Mouse (Mus musculus) hindbrain, embryonic 16.5 days (tissue): ENCODE results near the gene Cst8. TPM values are rescaled to one million over a fixed set of nuclear protein-coding genes. Genes with fewer than 3 reads are reported as not detected.

ENCODE experiments used
- ATAC-seq: fragments of 200-750 bp; cut with Nextera tagmentation; 2 replicates; pipeline ENCODE4 v1.8.0; 2017; ENCODE audit warnings: moderate TSS enrichment, moderate library complexity
- H3K27ac ChIP-seq: fragments of 300-500 bp; sonication (generic); 2 replicates; pipeline ENCODE4 v1.5.1; 2014; ENCODE audit warnings: low read depth, mild to moderate bottlenecking, control low read depth, low read length, moderate library complexity
- H3K27me3 ChIP-seq: fragments of 300-500 bp; sonication (generic); replicated peaks from 2 replicates; pipeline ENCODE4 v1.6.1; 2014; ENCODE audit warnings: low read length; ENCODE audit not compliant: control insufficient read depth, insufficient read depth
- H3K36me3 ChIP-seq: fragments of 300-500 bp; sonication (generic); 2 replicates; pipeline ENCODE4 v1.6.1; 2014; ENCODE audit warnings: mild to moderate bottlenecking, low read length, moderate library complexity, mixed read lengths; ENCODE audit not compliant: control insufficient read depth, insufficient read depth
- H3K4me1 ChIP-seq: fragments of 300-500 bp; sonication (generic); 2 replicates; pipeline ENCODE4 v1.6.1; 2014; ENCODE audit warnings: low read depth, low read length; ENCODE audit not compliant: control insufficient read depth, insufficient read depth
- H3K4me2 ChIP-seq: fragments of 300-500 bp; sonication (generic); 2 replicates; pipeline ENCODE4 v1.6.1; 2014; ENCODE audit warnings: mild to moderate bottlenecking, low read length, control low read depth, moderate library complexity
- H3K4me3 ChIP-seq: fragments of 300-500 bp; sonication (generic); 2 replicates; pipeline ENCODE4 v1.5.1; 2014; ENCODE audit warnings: mild to moderate bottlenecking, low read length, control low read depth, moderate library complexity
- H3K9ac ChIP-seq: fragments of 300-500 bp; sonication (generic); 2 replicates; pipeline ENCODE4 v1.6.1; 2014; ENCODE audit warnings: low read depth, mild to moderate bottlenecking, control low read depth, low read length, moderate library complexity
- H3K9me3 ChIP-seq: fragments of 300-500 bp; sonication (generic); 2 replicates; pipeline ENCODE4 v1.6.1; 2014; ENCODE audit warnings: mild to moderate bottlenecking, low read length, moderate library complexity; ENCODE audit not compliant: control insufficient read depth
- WGBS: fragments of 180-500 bp; shearing (Covaris S2); extraction: QIAGEN DNeasy Blood & Tissue Kit; methylation state at CpG from one replicate; pipeline ENCODE4 v1.1.7; 2014; 5-methylcytosine and 5-hydroxymethylcytosine counted together
- polyA plus RNA-seq: library from polyadenylated mRNA; unstranded; fragments of >200 nt; fragmentation: Nextera tagmentation; extraction: Ambion mirVana; gene quantifications from 2 replicates; pipeline ENCODE4 v1.2.1, GENCODE M21; 2015

Cst8 gene
- polyA plus RNA-seq, 1 experiment from 2014 or later: not detected

- Histone ChIP-seq H3K4me3 (no peak overlapping the region), H3K27ac (no peak overlapping the region), H3K9ac (no peak overlapping the region), H3K9me3 (no peaks in the 10 kb centered on the region), H3K27me3 (no peaks in the 10 kb centered on the region), H3K4me2 (no peak overlapping the region), H3K36me3 (no peaks in the 10 kb centered on the region), H3K4me1 (no peaks in the 10 kb centered on the region)
- no peak for ATAC-seq
- 74% methylated on average over 3 of the region's 3 CpGs for WGBS
These were observed 2.9 kb downstream of the Cst8 start for GRCm38 (mm10) chr2:148801491-148801921.

- WGBS: 78% methylated on average over 6 of the region's 6 CpGs
These were observed 8.1 kb downstream of the Cst8 start for GRCm38 (mm10) chr2:148806696-148807095.

DNA sequence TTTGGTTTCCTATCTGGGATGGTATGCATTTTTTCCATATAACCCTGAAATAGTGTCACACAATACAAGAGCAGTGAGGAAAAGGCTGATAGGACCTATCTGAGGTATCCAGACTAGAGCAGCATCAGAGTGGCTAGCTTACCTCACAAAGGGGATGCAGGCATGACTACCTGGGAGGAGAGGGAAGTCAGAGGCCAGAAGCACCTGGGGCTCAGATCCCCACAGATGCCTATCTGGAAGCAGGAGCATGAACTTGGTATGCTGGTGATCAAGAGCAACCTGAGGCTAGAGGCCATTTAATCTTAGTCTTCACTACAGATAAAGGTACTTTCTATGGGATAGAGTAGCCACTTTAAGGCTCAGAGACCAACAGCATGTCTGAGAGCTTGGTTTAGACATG lies 21.3 kb downstream of the Cst8 start, which contains the start of gene Cst13:
Gene Cst13 (plus strand): TSS at position 173 of the 400 bp plus-strand sequence.
- Histone ChIP-seq H3K36me3 (no peaks in the 10 kb centered on the region), H3K9me3 (no peaks in the 10 kb centered on the region), H3K27ac (no peak within 1 kb of the TSS), H3K4me1 (no peaks in the 10 kb centered on the region), H3K4me2 (no peak within 1 kb of the TSS), H3K9ac (no peak within 1 kb of the TSS), H3K27me3 (no peaks in the 10 kb centered on the region), H3K4me3 (no peak within 1 kb of the TSS)
- no peak for ATAC-seq

More at GRCm38 (mm10) chr2:148806696-148807095, 8.1 kb downstream of the Cst8 start:
- no peaks in the 10 kb centered on the region for H3K9me3 ChIP-seq
- ATAC-seq: no peak
- no peak overlapping the region for H3K27ac ChIP-seq
- no peak overlapping the region for H3K9ac ChIP-seq
- no peaks in the 10 kb centered on the region for H3K27me3 ChIP-seq
- H3K36me3 ChIP-seq: no peaks in the 10 kb centered on the region
- H3K4me1 ChIP-seq: no peaks in the 10 kb centered on the region
- no peak overlapping the region for H3K4me3 ChIP-seq
- no peak overlapping the region for H3K4me2 ChIP-seq

DNA sequence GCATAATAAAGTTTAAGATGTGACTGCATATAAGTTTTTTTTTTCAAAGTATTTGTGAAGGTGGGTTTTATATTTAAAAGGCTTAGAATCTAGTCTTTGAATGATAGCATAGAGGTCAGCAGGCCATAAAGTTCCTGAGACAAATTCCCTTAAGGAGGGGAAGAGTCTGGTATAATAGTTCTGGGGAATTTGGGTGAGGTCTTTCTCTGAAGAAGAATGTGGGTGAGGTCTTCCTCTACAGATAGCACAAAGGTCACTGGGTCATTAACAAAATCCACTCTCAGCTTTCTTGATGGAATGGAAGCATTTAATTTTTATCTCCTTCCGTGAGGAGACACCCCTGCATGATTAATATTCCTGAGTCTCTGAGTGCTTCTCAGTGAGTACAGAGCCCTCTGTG lies 27.4 kb downstream of the Cst8 start:
- no peak overlapping the region for H3K4me3 ChIP-seq
- no peak overlapping the region for H3K27ac ChIP-seq
- WGBS: 87% methylated on average over 1 of the region's 1 CpGs
- H3K4me1 ChIP-seq: no peaks in the 10 kb centered on the region
- no peak for ATAC-seq
- no peaks in the 10 kb centered on the region for H3K9me3 ChIP-seq
- no peak overlapping the region for H3K9ac ChIP-seq
- no peak overlapping the region for H3K4me2 ChIP-seq
- no peaks in the 10 kb centered on the region for H3K27me3 ChIP-seq
- H3K36me3 ChIP-seq: no peaks in the 10 kb centered on the region

DNA sequence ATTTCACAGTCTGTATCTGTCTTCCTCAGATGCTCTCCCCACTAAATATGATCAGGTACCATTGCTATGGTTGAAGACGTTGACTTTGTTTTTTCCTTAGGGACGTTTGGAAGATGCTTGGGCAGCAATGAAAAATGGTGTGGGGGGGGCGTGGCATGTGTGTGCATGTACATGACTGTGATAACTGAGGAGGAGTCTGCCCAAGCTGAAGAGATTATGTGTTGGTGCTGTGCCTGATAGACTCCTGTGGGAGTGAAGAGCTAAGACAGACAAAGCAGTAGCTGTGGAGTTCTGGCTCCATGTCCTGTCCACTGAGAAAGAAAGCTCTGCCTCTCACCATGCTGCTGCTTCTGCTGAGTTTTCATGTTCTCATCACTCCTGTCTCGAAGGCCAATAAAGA lies 36.3 kb downstream of the Cst8 start, which contains the start of gene Cst9:
Gene Cst9 (plus strand): TSS at position 236 of the 400 bp plus-strand sequence.
- H3K4me3 ChIP-seq: no peak within 1 kb of the TSS
- H3K27me3 ChIP-seq: no peaks in the 10 kb centered on the region
- H3K9ac ChIP-seq: no peak within 1 kb of the TSS
- H3K4me1 ChIP-seq: no peaks in the 10 kb centered on the region
- no peak for ATAC-seq
- H3K36me3 ChIP-seq: no peaks in the 10 kb centered on the region
- H3K27ac ChIP-seq: no peak within 1 kb of the TSS
- whole genome bisulfite sequencing: 71% methylated on average over 4 of the region's 4 CpGs
- H3K9me3 ChIP-seq: no peaks in the 10 kb centered on the region
- H3K4me2 ChIP-seq: no peak within 1 kb of the TSS

- 88% methylated on average over 5 of the region's 5 CpGs for WGBS
- Histone ChIP-seq H3K9me3 (no peaks in the 10 kb centered on the region), H3K27ac (no peak overlapping the region), H3K27me3 (no peaks in the 10 kb centered on the region), H3K4me2 (no peak overlapping the region), H3K4me3 (no peak overlapping the region), H3K36me3 (no peaks in the 10 kb centered on the region), H3K4me1 (no peaks in the 10 kb centered on the region), H3K9ac (no peak overlapping the region)
- ATAC-seq: no peak
These were observed 39.6 kb downstream of the Cst8 start for GRCm38 (mm10) chr2:148838075-148838777.

DNA sequence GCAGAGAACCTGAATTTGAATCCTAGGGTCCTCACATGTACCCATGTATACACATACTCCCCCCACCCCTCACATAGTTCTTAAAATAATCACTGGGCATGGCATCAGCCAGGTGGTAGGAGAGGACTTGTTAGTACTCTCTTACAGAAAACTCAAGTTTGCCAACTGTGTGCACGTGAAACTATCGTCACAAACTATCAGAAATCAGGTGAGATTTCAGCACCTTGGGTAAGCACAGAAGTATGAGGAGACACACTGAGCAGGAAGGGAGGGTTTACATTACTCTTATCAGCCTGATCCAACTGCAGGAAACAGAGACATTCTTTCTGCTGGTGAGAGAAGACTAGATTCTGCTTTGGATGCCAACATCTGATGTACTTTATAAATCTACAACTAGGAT lies 40.6 kb downstream of the Cst8 start:
- Histone ChIP-seq H3K36me3 (no peaks in the 10 kb centered on the region), H3K9me3 (no peaks in the 10 kb centered on the region), H3K4me3 (no peak overlapping the region), H3K4me1 (no peaks in the 10 kb centered on the region), H3K9ac (no peak overlapping the region), H3K4me2 (no peak overlapping the region), H3K27ac (no peak overlapping the region), H3K27me3 (no peaks in the 10 kb centered on the region)
- ATAC-seq: no peak
- WGBS: 91% methylated on average over 2 of the region's 2 CpGs

GRCm38 (mm10) chr2:148851116-148851906 lies 52.7 kb downstream of the Cst8 start:
- Histone ChIP-seq H3K4me2 (no peak overlapping the region; the same call in 1 of the 2 replicates), H3K4me3 (no peak overlapping the region), H3K9ac (no peak overlapping the region), H3K27me3 (no peaks in the 10 kb centered on the region), H3K9me3 (no peaks in the 10 kb centered on the region), H3K4me1 (no peaks in the 10 kb centered on the region), H3K36me3 (no peaks in the 10 kb centered on the region), H3K27ac (no peak overlapping the region)
- WGBS: 48% methylated on average over 8 of the region's 8 CpGs
- ATAC-seq: peak; percentile 85
